Mouse (Mus musculus) gonadal fat pad, adult 2 months (tissue): Measurements from ENCODE around the gene Slc6a5. TPM values are rescaled to one million over a fixed set of nuclear protein-coding genes. Genes with fewer than 3 reads are reported as not detected.
"Not testable (repeated sequence)": the region's sequence is repeated elsewhere in the genome, so short reads cannot be mapped to it uniquely, and the experiment has no call there.

ENCODE experiments used
- DNase-seq: peaks from one replicate; pipeline ENCODE4 v3.0.0-alpha.2; 2012; ENCODE audit warnings: low read depth
- polyA plus RNA-seq: library from polyadenylated mRNA; depleted of rRNA; stranded (reverse); fragments of >200 nt; gene quantifications from 2 replicates; pipeline ENCODE4 v1.2.3, GENCODE M21; 2012

Slc6a5 gene
- polyA plus RNA-seq, 1 experiment = 0.04 TPM

DNA sequence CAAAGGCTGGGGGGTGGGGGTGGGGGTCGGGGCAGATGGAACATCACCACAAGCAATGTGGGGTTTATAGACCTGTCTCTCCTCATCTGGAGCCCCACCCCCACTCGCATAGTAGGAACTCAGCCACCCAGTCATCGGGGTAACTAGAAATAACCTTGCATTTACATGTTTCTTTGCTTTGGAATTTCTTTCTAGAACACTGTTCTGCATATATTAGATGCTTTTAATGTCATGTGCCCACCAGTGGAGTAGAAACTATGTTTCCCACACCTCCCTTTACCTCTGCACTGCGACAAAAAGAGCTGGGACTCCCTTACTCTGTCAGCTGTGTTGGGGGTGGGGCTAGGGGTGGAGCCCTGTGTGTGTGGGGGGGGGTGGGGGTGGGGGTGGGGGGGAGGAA is 3.2 kb downstream of the Slc6a5 start:
- no peak for DNase-seq

DNA sequence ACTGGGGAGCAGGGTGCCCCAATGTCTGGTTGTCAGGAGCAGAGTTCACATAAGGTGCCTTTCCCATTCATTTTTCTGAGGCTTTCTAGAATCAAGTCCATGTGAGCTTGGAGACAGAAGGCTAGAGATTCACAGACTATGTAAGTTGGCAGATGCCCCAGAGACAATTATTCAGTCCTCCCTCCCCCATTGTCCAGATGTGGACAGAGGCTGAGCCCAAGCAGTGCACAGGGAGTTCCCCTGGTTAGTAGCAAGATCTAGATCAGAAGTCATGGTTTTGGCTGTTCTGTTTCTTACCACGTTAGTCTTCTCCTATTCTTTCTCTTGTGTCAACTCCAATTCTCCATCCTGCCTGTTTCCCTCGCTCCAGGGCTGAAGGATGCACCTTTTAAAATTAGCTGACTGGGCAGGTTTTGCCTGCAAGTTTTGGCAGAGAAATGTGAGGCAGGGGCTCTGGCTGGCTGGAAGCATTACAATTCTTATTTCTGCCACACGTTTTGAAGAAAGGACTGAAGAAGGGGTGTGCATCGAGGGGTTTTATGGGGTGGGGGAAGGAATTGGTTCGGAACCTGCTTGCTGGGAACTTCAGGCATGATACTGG is 3.9 kb downstream of the Slc6a5 start:
- DNase-seq = no peak

DNA sequence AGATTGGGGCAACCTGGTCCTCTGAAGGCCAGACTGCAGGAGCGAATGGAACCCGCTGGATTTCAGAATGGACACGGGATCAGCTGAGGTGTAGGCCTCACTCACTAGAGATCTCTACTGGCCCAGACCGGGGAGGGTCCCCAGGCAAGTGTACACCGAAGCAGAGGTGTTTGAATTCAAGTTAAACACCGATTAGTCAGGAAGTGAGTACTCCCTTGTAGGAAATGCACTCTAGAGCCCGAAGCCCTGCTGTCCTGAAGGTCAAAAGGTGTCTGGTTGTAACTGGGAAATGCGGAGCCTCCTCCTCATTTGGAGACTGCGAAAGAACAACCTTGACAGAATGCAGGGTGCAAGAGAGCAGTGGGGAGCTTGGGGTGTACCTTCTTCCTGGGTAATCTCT is 5.0 kb downstream of the Slc6a5 start:
- DNase-seq = no peak

GRCm38 (mm10) chr7:49915471-49915870 is 5.5 kb downstream of the Slc6a5 start:
- DNase-seq = no peak

DNA sequence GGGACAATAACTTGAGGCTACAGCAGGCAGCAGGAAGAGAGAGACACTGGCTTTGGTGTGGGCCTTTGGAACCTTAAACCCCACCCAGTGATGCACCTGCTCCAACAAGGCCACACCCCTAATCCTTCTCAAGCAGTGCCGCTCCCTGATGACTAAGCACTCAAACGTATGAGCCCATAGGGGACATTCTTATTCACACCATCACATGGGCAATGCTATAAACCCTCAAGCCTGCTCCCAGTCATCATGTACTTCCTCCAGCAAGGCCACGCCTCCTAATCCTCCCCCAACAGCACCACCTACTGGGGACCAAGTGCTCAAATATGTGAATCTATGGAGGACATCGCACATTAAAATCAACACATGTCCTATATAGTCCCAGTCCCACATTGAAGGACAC is 9.5 kb downstream of the Slc6a5 start:
- DNase-seq = no peak

- no peak for DNase-seq
Observed at GRCm38 (mm10) chr7:49920751-49921150, 10.8 kb downstream of the Slc6a5 start.

GRCm38 (mm10) chr7:49922928-49923327 is 13.0 kb downstream of the Slc6a5 start:
- DNase-seq = no peak

DNA sequence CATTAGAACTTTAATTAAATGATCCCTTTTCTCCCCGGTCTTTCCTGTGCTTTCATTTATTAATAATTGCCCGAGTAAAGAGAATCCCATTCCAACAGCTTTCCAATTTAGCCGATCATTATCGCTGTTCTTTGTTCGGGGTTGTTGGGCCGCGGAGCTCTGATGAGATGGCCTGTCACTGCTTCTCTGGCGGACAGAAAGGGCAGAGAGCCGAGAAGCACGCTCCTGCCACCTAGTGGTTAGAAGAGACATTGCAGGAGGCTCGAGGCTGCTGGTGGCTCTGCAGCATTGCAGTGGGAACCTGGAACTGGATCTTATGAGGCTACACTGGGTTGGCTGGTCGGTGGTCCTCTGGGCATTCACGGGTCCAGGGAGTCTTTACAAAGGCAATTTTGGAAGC is 13.4 kb downstream of the Slc6a5 start:
- DNase-seq = no peak

- DNase-seq = no peak
Observed at GRCm38 (mm10) chr7:49928571-49928970, 18.6 kb downstream of the Slc6a5 start.

GRCm38 (mm10) chr7:49929999-49930398 is 20.1 kb downstream of the Slc6a5 start:
- DNase-seq = no peak

DNA sequence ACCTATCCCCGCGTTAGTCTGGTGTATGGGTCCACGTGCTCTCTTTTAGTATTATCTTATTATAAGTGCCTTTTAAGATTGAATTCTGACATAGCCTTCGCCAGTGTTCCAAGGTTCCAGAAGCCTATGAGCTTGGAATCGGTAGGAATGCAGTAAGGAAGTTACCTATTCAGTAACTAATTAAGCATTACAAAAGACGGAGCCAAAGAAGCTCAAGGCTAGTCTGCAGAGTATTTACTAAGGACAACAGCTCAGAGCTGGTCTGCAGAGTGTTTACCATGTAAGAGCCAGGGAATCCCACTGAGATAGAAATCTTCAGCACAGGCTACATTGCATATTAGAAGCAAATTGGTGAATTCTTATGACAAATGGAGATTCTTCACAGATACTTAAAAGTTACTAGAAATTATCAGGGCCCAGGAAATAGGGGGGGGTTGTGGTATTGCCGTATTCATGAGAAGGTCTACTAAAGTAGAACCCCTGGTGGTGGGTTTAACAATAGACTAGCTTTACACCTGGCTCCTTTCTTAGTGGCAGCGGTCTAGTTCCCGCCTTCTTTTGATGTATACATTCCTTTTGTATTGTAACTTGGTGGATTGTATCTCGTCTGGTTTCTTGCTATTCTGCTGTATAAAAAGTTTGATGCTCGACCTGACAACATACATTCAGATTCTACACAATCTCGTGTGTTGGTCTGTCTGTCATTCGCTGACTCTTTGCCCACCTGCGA is 23.6 kb downstream of the Slc6a5 start:
- not testable (repeated sequence) for DNase-seq

- no peak for DNase-seq
Observed at GRCm38 (mm10) chr7:49936821-49937220, 26.9 kb downstream of the Slc6a5 start.

GRCm38 (mm10) chr7:49942023-49942422 is 32.1 kb downstream of the Slc6a5 start:
- DNase-seq = no peak

- no peak for DNase-seq
Observed at GRCm38 (mm10) chr7:49942490-49942889, 32.5 kb downstream of the Slc6a5 start.

- DNase-seq = no peak
Observed at GRCm38 (mm10) chr7:49946691-49947090, 36.7 kb downstream of the Slc6a5 start.

- DNase-seq = no peak
Observed at GRCm38 (mm10) chr7:49953546-49954181, 43.7 kb downstream of the Slc6a5 start.

- DNase-seq = no peak
Observed at GRCm38 (mm10) chr7:49954834-49955233, 44.9 kb downstream of the Slc6a5 start.

DNA sequence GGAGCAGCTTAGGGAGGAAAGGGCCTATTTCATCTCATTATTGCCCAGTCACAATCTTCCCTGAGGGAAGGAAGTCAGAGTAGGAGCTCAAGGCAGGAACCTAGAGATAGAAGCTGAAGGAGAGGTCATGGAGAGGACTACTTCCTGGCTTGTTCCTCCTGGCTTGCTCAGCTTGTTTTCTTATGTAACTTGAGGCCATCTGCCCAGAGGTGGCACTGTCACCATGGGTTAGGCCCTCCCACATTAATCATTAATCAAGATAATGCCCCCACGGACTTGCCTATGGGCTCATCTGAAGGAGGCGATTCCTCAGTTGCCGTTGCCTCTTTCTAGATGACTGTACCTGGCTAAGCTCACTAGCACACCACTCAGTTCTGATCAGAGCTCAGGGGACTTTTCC is 47.2 kb downstream of the Slc6a5 start:
- no peak for DNase-seq

DNA sequence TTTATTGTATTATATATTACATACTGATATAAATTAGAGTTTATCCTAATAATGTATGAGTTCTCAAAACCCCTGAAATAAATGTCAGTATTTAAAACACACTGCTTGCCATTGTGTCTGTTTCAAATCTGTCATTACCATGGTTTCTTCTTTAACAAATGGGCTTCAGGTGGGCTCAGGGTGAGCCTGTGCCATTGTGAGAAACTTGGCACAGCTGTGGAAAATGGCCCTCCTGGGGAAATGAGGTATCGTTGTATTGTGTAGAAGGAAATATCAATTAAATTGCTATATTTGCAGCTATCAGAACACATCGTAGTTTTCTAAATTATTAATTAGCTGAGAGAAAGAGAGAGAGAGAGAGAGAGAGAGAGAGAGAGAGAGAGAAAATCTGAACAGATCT is 53.8 kb downstream of the Slc6a5 start:
- DNase-seq = no peak

GRCm38 (mm10) chr7:49969516-49969915 is 59.6 kb downstream of the Slc6a5 start:
- no peak for DNase-seq

- no peak for DNase-seq
Observed at GRCm38 (mm10) chr7:49974841-49975440, 65.0 kb downstream of the Slc6a5 start, which contains the start of gene Nell1. Nell1 (plus strand) TSS chr7:49974864.

GRCm38 (mm10) chr7:49975441-49976121 is 65.6 kb downstream of the Slc6a5 start:
- DNase-seq = no peak
